Mouse (Mus musculus) CH12.LX (cell line): ENCODE measurements around the gene Six5.

Experiments used
- BHLHE40 ChIP-seq: IDR thresholded peaks from 2 replicates; pipeline ENCODE4 v1.6.1; 2011; ENCODE audit warnings: mild to moderate bottlenecking, low read depth, low read length, improper control_type of control experiment
- CHD2 ChIP-seq: IDR thresholded peaks from 2 replicates; pipeline ENCODE4 v1.6.1; 2011; ENCODE audit warnings: low read length, improper control_type of control experiment
- CTCF ChIP-seq, 2 experiments: IDR thresholded peaks in 1 of 2; conservative IDR thresholded peaks in 1 of 2; 2 replicates each; pipeline ENCODE4 v1.5.1; 2011 to 2012; ENCODE audit warnings: low read depth in 2 of 2, low read length in 2 of 2, improper control_type of control experiment in 1 of 2, inconsistent platforms in 1 of 2, mild to moderate bottlenecking in 1 of 2, moderate library complexity in 1 of 2
- E2F4 ChIP-seq: IDR thresholded peaks from 2 replicates; pipeline ENCODE4 v1.6.1; 2011; ENCODE audit warnings: low read depth, low read length, improper control_type of control experiment; ENCODE audit not compliant: insufficient replicate concordance
- ELF1 ChIP-seq: IDR thresholded peaks from 2 replicates; pipeline ENCODE4 v1.6.1; 2014; ENCODE audit warnings: low read depth, mild to moderate bottlenecking, inconsistent platforms, low read length, improper control_type of control experiment
- EP300 ChIP-seq: IDR thresholded peaks from 2 replicates; pipeline ENCODE4 v1.6.1; 2011; ENCODE audit warnings: low read length, improper control_type of control experiment
- ETS1 ChIP-seq: conservative IDR thresholded peaks from 2 replicates; pipeline ENCODE4 v1.6.1; 2012; ENCODE audit warnings: low read depth, mild to moderate bottlenecking, inconsistent platforms, low read length, improper control_type of control experiment, moderate library complexity
- JUN ChIP-seq: IDR thresholded peaks from 2 replicates; pipeline ENCODE4 v1.6.1; 2011; ENCODE audit warnings: low read depth, mild to moderate bottlenecking, low read length, improper control_type of control experiment, moderate library complexity; ENCODE audit not compliant: insufficient read depth
- JUND ChIP-seq: conservative IDR thresholded peaks from 2 replicates; pipeline ENCODE4 v1.6.1; 2011; ENCODE audit warnings: low read depth, low read length, improper control_type of control experiment
- MAFK ChIP-seq: IDR thresholded peaks from 2 replicates; pipeline ENCODE4 v1.6.1; 2011; ENCODE audit warnings: low read length, improper control_type of control experiment; ENCODE audit not compliant: insufficient replicate concordance
- MXI1 ChIP-seq: IDR thresholded peaks from 2 replicates; pipeline ENCODE4 v1.6.1; 2011; ENCODE audit warnings: mild to moderate bottlenecking, low read depth, low read length, improper control_type of control experiment
- POLR2A ChIP-seq: IDR thresholded peaks from 2 replicates; pipeline ENCODE4 v1.6.1; 2011; ENCODE audit warnings: low read depth, mild to moderate bottlenecking, improper control_type of control experiment, low read length
- POLR2AphosphoS2 ChIP-seq: IDR thresholded peaks from 2 replicates; pipeline ENCODE4 v1.6.1; 2011; ENCODE audit warnings: low read depth, low read length, improper control_type of control experiment

GRCm38 (mm10) chr7:19098811-19099210 is 4.4 kb downstream of the Six5 start:
- TF ChIP-seq JUND (no peak), POLR2A (no peak), CTCF (conservative IDR thresholded peaks at IDR 0.05 in 1 of 2, IDR thresholded peaks at IDR 0.05 in 1 of 2; ENCODE audit: low read depth in 2 of 2, low read length in 2 of 2) (no peak), MXI1 (no peak), BHLHE40 (no peak), EP300 (no peak), E2F4 (no peak), CHD2 (no peak), ELF1 (no peak), ETS1 (no peak), MAFK (no peak), JUN (no peak), POLR2AphosphoS2 (no peak)
